Mouse (Mus musculus) activated CD4-positive, CD25-positive, alpha-beta regulatory T cell, adult 4 months (primary cell): ENCODE results near the gene Hoxd13. TPM values are rescaled to one million over a fixed set of nuclear protein-coding genes. Genes with fewer than 3 reads are reported as not detected.

Source experiments
- ATAC-seq: one replicate; pipeline ENCODE4 v1.8.0; 2017
- polyA plus RNA-seq, 2 experiments: library from polyadenylated mRNA; unstranded; fragments of 100-300 nt; shearing (Covaris generic); gene quantifications; one replicate each; pipeline ENCODE4 v1.2.1; 2017

Gene Hoxd13
- polyA plus RNA-seq, 2 experiments from 2014 or later: not detected

- ATAC-seq: no peak
Observed at GRCm38 (mm10) chr2:74663291-74663925, 4.7 kb upstream of the Hoxd13 start.

GRCm38 (mm10) chr2:74666411-74666810, 1.7 kb upstream of the Hoxd13 start:
- ATAC-seq: no peak

GRCm38 (mm10) chr2:74667191-74667841, 794 bp upstream of the Hoxd13 start:
- no peak for ATAC-seq

- no peak for ATAC-seq
Observed at GRCm38 (mm10) chr2:74668370-74669229, 490 bp downstream of the Hoxd13 start.

GRCm38 (mm10) chr2:74669230-74669578, 1.1 kb downstream of the Hoxd13 start:
- no peak for ATAC-seq

- ATAC-seq: no peak
Observed at GRCm38 (mm10) chr2:74669650-74670235, 1.6 kb downstream of the Hoxd13 start.

GRCm38 (mm10) chr2:74670632-74671188, 2.6 kb downstream of the Hoxd13 start:
- no peak for ATAC-seq

- ATAC-seq: no peak
Observed at GRCm38 (mm10) chr2:74671847-74672246, 3.7 kb downstream of the Hoxd13 start.

GRCm38 (mm10) chr2:74672481-74673362, 4.6 kb downstream of the Hoxd13 start:
- ATAC-seq: no peak

- no peak for ATAC-seq
Observed at GRCm38 (mm10) chr2:74673835-74674425, 5.8 kb downstream of the Hoxd13 start.

- no peak for ATAC-seq
Observed at GRCm38 (mm10) chr2:74674881-74675665, 7.0 kb downstream of the Hoxd13 start, which contains the start of gene Hoxd12. TSS of gene Hoxd12 (plus strand) at chr2:74675013.

GRCm38 (mm10) chr2:74675666-74676282, 7.7 kb downstream of the Hoxd13 start:
- ATAC-seq: no peak

- ATAC-seq: no peak
Observed at GRCm38 (mm10) chr2:74676376-74677052, 8.4 kb downstream of the Hoxd13 start.

GRCm38 (mm10) chr2:74677106-74677505, 9.0 kb downstream of the Hoxd13 start:
- ATAC-seq: no peak

- ATAC-seq: no peak
Observed at GRCm38 (mm10) chr2:74678891-74679595, 10.9 kb downstream of the Hoxd13 start, which contains the start of gene Hoxd11. TSS of gene Hoxd11 (plus strand) at chr2:74679557.

- no peak for ATAC-seq
Observed at GRCm38 (mm10) chr2:74679596-74679971, 11.5 kb downstream of the Hoxd13 start.

- ATAC-seq: no peak
Observed at GRCm38 (mm10) chr2:74679980-74680379, 11.9 kb downstream of the Hoxd13 start.

GRCm38 (mm10) chr2:74680561-74681398, 12.7 kb downstream of the Hoxd13 start:
- no peak for ATAC-seq
